Mouse (Mus musculus): ENCODE measurements at regions not wholly inside any gene's neighbourhood (a gene's known extent, or its start where the extent isn't known, plus 50 kb on each side); places are given as distances from the start of the nearest gene placed in this dataset.

DNA sequence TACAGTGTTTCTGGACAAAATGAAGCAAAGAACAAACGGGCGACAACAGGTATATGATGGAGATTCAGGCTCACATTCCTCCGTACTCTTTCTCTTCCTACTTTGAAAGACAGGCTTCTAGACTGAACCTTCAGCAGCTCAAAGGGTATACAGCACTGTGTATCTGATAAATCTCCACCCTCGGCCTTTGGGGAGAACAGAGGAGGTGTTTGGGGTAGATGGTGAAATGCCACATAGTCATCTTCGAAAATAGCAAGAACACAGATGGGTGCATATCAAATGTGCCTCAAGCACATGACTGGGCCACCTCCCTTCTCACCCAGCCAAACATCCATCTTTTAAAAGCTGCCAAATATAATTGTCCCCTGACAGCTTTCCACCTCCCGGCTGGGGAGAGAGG lies 184.8 kb upstream of the Ercc4 start:
- no peak for DNase-seq

DNA sequence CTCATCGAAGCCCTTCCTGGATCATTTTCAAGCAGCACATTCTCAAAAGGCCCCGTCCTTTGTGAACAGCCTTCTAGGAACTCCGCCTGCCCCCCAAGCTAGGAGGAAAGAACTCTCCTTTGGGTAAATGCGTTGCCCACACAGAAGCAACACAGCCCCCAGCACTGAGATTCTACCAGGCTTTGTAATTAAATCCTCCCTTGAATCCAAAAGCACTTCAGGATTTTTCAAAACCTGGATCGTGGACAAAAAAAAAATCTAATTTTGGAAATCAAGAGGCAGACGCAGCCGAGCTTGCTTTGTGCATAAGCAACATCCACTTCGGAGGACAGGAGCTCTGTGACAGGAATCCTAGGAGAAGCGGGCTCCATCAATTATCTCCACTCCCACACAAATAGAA lies 183.6 kb upstream of the Ercc4 start:
- no peak for DNase-seq

DNA sequence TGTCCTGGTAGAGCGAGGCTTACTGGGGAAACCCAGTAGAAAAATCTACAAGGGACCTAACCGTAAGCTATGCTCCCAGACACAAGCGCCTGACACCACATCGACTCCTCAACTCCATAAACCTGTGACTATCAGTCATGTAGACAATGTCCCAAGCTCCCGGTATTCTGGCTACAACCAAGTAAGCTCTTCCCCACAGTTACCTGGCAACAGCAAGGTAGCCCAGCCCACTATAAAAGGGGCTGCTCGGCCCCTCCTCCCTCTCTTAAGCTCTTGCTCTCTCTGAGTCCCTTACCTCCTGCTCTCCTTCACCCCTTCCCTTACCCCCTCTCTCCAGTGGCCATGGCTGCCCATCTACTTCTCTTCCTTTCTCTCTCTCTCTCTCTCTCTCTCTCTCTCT lies 178.4 kb upstream of the Ercc4 start:
- DNase-seq: no peak

DNA sequence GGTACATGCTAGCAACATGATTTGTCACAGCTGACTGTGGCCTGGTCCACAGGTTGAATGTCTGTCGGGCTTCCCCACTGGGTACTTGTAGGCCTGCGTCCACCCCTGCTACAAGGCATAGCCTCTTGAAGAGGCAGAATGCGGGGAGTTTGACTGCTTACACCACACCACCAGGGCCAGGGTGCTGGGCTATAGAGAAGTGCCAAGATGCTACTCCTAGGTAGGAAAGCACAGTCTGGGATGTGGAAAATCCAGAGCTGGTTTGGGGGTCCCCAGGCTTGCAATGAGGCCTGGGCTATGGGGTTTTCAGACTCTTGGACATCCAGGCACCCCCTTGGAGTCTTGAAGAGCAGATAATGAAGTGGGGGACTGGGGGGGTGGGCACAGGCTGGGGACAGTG lies 176.5 kb upstream of the Ercc4 start:
- no peak for DNase-seq

DNA sequence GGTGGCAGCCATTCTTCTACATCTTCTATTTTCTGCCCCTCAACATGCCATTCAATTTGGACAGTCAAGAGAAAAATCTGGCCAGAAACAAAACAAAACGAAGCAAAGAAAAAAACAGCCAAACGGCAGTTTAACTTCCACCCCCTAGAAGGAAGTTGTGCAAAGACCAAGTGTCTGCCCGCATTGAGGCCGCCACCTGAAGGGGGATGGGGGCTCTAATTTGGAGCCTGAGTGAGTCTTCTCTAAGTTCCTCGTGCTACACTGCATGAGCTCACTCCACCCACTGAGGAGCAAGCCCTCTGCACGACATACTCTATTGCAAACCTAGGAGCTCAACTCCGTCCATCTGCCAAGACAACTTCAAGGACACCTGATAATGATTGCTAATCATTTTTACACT lies 174.9 kb upstream of the Ercc4 start:
- DNase-seq: no peak

DNA sequence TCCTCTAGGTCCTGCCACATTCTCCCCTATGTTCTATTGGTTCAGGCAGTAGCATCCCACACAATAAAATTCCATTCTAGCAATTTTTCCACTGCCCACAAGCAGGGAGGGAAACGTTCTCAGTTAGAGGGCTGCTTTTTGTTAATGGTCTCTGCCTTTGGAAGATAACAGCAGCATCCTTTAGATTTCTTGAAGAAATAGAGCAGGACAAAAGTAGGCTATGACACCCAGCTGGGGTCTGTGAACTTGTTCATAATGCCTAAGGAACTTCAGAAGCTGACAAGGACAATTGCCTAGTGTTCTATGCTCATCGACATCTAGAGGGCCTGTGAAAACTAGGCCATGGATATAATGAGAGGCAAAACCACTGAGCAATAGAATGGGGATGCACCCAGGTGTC lies 174.2 kb upstream of the Ercc4 start:
- DNase-seq: no peak

DNA sequence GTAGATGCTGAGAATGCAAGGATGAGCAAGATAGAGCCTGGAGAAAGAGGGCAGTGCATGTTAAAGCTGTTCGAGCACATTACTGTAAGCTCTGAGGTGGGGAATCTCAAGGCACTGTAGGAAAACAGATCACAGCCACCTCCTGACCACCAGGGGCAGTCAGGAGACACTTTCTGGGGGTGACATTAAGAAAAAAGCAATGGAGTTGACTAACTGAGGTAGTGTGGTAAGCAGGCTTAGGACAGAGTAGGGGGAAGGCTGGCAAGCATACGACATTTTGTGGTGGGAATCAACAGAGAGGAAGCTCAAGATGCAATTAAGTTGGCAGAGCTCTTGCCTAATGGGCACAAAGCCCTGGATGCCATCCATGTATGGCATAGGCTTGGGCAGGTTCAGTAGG lies 172.9 kb upstream of the Ercc4 start:
- DNase-seq: no peak

DNA sequence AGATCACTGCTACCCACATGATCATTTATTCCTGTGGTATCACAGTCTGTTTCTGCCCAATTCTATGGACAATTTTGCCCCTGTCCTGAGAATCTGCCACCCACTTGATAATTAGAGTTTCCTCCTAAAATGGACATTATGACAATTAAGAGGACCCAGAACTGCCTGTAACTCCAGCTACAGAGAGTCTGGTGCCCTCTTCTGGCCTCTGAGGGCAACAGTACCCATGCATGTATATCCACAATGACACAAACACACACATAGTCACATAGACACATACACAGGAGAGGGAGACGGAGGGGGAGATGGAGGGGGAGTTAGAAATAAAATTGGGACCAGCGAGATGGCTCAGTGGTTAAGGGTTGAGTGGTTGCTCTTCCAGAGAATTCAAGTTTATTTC lies 170.9 kb upstream of the Ercc4 start:
- no peak for DNase-seq

DNA sequence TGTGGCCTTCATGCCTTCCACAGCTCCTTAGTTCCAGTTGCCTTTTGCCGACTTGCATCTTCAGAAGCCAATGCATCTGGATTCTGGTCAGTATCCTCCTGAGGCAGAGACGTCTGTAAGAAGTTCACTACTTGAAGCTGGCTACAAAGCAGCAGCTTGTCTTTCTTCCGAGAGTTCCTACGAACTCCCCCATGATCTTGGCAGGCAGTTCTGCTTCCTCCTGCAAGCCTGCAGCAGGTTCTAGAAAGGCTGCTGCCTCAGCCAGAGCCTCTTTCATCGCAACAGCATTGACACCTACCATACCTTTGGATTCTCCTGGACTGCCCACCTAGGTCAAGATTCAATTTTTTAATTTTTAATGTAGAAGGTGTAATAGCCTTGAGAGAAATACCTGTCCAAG lies 158.3 kb upstream of the Ercc4 start:
- DNase-seq: no peak

DNA sequence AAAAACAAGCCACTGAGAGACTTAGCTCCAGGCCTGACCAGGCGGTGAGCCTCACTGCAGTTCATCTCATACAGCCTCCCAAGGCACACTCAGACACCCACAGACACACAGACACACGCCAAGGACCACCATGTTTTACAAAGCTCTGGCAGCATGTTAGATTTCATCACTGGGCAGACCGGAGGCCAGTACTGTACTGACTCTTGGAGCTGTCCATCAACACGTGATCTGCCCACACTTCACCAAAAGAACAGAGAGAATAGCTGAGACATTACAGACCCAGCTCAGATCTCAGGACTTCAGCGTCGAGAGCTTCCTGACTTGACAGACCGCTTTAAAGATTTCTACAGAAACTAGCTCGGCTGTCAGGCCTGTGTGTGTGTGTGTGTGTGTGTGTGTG lies 155.5 kb upstream of the Ercc4 start:
- no peak for DNase-seq

DNA sequence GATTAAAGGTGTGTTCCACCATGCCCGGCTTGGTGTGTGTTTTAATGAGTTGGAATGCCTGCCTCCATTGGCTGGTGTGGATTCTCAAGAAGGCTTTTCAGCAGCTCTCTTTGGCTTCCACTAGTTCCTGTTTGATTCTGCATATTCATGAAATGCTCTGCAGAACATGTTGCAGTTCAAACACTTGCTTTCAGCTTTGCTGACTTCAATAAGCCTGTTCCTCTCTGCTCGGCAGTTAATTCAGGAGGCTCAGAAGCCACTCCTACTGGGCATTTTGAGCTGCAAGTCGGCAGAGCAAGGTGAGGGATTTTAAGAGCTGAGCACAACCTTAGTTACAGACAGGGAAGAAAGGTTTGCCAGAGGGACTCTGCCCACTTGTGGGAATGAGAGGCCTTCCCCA lies 153.1 kb upstream of the Ercc4 start:
- no peak for DNase-seq

DNA sequence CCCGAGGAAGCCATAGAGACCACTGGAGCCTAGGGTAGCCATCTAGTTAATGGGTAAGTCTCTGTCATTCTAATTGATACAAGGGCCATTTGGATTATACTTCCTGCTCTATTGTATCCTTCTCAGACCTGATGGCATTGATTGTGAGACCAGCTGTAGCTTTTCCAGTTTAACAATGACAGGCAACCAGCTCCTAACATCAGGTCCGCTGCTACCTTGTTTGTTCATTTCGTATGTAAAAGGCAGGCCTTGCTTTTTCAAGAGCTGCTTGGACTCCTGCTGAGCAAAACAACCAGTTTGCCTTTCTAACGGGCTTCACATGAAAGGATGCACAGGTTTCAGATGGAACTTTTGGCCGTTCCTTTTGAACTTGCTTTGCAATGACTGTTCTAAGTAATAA lies 148.6 kb upstream of the Ercc4 start:
- no peak for DNase-seq

DNA sequence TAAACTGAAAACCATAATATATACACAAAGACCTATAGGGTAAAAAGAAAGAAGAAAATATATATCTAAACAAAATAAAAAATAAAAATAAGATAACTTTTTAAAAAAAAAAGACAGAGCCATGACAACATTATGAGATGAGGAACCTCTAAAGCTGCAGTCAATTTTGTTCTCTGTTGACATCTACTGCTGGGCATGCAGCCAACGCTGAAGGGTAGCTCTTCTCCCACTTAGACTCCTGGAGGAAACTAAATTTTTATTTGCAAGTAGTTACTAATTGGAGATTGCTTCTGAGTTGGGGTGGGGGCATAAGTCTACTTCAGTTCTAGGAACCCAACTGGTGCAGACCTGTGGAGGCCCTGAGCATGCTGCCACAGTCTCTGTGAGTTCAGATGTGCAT lies 126.8 kb upstream of the Ercc4 start:
- no peak for DNase-seq

DNA sequence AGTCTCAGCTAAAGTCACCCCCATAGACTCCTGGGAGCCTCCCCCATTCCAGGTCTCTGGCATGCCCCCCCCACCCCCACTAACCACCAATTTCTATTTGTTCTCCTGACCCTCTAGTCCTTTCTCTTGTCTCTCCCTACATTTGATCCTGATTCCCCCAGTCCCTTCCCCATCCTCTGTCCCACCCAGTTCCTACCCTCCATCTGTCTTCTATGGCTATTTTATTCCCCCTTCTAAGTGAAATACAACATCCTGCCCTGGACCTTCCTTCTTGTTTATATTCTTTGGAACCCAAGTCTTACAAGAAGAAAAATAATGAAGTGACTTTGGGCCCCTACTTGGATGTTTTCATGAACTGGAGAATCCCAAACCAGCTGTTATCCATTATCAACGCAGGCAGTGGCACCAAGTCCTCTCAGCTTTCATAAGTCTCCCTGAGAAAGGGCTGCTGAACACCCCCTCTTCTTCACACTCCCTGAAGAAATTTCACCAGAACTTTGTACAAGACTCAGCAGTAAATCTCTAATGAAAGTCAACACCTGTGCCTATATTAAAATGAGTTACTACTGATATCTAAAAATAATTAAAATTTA lies 108.1 kb upstream of the Ercc4 start:
- DNase-seq: no peak

DNA sequence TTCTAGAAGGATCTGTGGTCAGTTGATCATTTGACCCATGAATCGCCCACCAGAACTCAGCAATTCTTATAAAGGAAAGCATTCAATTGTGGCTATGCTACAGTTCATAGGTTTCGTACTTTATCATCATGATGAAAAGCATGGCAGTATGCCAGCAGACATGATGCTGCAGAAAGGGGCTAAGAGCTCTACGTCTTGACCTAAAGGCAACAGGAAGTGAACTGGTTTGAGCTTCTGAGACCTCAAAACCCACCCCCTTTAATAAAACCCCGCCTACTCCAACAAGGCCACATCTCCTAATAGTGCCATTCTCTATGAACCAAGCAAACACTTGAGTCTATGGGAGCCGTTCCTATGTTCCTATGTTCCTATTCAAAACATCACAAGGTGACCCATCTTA lies 96.6 kb upstream of the Ercc4 start:
- no peak for DNase-seq

DNA sequence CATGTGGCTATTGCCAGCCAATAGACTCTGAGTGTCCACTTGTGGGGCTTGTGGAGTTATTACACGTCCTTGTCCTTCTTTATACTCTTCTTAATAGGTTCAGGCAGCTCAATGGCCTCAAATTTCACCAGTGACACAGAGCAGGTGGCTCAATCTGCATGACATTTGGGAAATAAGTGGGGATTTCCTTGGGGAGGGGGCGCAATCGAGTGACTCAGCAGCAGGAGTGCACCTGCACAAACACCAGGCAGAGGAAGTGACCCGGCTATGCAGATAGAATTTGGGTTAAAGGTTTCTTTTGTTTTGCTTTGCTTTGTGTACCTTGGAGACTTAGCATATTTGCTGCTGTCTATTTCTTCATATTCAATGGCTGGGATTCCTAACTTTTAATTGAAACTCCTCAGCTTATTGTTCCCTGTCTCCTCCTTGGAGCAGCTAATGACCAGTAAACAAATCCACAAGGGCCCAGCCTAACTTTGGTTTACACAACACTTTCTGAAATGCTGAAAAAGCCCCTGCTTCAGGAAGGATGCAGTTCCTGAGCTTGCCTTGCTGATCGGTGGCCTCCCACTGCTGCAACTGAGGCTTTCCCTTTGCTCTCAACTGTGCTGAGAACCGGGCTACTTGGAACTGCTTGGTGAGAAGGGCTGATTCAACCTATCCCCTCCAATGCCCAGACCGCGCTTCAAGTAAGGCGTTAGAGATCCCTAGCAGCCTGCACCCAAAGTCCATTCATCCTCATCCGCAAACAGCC lies 95.4 kb upstream of the Ercc4 start:
- no peak for DNase-seq

DNA sequence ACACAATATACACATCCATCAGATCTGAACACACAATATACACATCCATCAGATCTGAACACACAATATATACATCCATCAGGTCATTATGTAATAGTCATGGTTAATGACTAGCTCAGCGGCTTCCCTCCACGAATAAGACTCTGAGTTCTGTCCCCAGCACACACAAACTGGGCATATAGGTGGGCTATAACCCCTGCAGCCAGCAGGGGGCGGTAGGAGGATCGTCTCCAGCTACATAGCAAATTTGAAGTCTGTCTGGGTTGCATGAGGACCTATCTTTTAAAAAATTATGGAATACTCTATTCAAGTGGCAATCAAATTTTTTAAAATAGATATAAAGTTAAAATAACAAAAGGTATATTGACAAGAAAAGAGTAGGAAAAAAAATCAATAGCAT lies 86.6 kb upstream of the Ercc4 start:
- DNase-seq: peak; percentile 36

DNA sequence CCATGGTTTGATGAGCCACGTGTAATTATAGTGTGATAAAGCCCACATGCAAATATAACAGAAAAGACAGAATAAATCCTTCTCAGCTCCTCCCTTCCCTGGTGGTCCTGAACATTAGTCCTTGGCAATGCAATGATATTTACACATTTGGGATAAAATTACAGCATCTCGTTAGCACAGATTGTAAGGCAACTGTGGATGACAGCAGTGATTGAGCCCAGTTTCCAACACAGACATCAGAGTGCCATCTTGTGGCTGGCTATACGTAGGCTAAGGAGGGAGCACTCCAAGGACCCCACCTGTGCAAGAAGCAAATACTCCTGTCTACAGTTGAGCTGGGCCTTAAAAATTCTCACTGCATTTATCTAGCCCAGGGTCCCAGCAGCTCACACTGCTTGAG lies 84.1 kb upstream of the Ercc4 start:
- DNase-seq: no peak

DNA sequence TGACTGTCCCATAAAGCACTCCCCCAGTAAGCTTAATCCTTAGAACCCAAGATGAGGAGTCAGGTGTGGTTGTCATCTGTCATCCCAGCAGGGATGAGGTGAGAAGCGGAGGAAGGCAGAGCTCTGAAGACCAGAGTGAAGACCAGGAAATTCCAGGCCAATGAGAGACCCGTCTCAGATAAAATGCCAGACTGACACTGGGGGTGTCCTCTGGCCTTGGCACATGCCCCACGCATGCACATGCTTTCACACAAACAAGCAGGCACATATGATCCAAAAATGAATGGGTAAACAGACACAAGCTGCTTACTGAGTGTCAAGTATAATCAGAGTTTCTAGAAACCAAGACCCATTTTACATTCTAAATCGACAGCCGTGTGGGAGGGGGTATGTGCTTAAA lies 75.3 kb upstream of the Ercc4 start:
- DNase-seq: no peak

DNA sequence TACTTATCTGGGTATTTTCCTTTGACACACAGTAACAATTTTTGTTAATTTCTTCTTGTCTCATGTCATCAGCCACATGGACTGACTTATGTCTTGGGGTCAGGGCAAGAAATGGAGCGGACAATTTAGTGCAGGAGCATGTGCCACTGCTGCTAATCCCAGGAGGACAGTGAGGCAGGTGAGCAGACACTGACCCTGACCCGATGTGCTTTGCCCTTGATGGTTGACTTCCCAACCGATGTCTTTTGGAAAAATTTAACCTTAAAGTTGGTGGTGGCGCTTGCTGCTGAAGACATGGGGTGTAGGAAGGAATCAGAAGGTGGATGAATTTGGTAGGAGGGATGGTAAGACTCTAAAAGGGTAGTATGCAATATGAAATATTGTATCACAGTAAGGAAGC lies 72.9 kb upstream of the Ercc4 start:
- no peak for DNase-seq

DNA sequence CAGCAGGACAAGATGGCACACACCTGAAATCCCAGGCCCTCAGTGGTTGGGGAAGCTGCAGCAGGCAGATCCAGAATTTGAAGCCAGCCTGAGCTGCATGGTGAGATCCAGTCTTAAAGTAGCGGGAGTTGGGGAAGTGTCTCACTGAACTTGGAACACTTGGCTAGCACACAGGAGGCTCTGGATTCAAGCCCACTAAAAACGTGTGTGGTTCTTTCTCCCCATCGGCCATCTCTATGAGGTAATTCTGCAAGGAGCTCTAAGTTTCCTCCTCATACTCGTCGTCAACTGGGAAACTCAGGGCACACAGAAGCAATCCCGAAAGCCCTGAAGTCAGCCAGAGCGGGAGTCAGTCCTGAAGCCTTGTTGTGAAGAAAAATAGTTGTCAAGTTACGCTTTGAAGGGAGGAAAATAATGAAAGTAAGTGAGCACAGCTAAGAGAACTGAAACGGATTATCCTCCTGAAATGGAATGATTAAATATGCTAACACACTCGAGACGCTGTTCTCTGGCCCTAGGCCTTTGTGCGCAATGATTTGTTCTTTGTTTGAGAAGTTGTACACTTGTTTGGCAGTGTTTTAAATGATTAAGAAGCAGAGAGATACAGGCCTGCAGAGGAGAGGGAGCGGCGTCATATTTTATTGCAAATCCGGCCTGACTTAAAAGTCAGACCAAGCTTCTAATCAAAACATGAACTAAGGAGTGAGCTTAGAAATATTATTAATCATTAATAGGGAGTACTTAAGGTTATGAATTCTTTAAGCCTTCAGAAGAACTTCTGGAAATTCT lies 69.0 kb upstream of the Ercc4 start:
- no peak for DNase-seq

DNA sequence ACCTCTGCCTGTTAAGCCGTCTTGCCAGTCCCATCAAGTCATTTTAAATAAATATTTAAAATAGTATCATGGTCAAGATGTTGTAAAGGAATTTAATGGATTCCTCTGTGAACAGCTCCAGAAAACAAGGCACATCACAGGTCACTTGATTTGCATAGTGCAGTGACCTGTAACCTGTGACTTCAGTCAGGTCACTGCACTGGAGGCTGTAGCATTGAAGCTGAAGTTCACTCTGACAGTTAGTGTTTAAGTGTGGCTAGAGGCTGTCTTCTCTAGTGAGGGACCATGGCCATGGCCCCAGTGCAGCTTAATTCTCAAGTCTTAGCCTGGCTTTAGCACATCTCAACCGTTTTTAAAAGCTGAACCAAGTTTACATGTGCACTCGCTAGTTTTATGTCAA lies 68.1 kb upstream of the Ercc4 start:
- no peak for DNase-seq

DNA sequence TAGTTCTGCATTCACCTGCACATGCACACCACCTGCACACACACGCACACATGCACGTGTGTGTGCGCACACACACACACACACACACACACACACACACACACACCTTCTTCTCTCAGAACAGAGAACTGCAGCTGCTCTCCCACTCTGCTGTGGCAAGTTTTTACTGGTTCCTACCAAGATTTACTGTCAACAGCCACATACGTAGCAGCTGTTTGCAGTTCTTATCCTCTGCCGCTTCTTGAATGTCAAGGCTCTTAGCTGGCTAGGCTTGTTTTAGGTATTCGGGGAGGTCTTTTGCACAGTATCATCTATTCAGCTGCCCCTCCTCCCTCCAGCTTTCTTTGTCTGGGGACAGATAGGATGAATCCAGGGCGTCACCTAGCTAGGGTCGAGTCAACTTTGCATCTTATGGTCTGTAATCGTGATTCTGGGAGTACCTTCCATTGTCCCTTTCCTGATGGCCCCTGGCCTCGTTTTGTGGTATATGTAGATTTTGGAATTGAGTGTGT lies 64.3 kb upstream of the Ercc4 start:
- no peak for DNase-seq

Measured in gastrocnemius, postnatal 10 days (tissue).